Mouse (Mus musculus) heart, adult 2 months (tissue): ENCODE data around the gene Noct. TPM values are rescaled to one million over a fixed set of nuclear protein-coding genes. Genes with fewer than 3 reads are reported as not detected.

Experiments used
- DNase-seq, 2 experiments: peaks; one replicate each; pipeline ENCODE4 v3.0.0; 2021
- H3K27ac ChIP-seq: fragments of 200-600 bp; 2 replicates; pipeline ENCODE4 v1.8.1; 2022
- H3K27me3 ChIP-seq: fragments of 200-500 bp; 2 replicates; pipeline ENCODE4 v1.6.1; 2012; ENCODE audit warnings: mild to moderate bottlenecking, low read length, inconsistent platforms, mixed read lengths; ENCODE audit not compliant: control insufficient read depth, insufficient read depth
- H3K36me3 ChIP-seq: fragments of 200-500 bp; 2 replicates; pipeline ENCODE4 v1.6.1; 2012; ENCODE audit warnings: low read length, inconsistent platforms; ENCODE audit not compliant: control insufficient read depth, insufficient read depth
- H3K4me1 ChIP-seq: fragments of 200-500 bp; 2 replicates; pipeline ENCODE4 v1.6.1; 2011; ENCODE audit warnings: low read length; ENCODE audit not compliant: control insufficient read depth, insufficient read depth
- H3K4me3 ChIP-seq: fragments of 200-600 bp; 2 replicates; pipeline ENCODE4 v1.8.1; 2022
- H3K79me2 ChIP-seq: fragments of 200-500 bp; replicated peaks from 2 replicates; pipeline ENCODE4 v1.6.1; 2012; ENCODE audit warnings: mild to moderate bottlenecking, inconsistent platforms, low read length, moderate library complexity, mixed read lengths; ENCODE audit not compliant: control insufficient read depth, insufficient read depth
- H3K9ac ChIP-seq: fragments of 200-500 bp; 2 replicates; pipeline ENCODE4 v1.6.1; 2012; ENCODE audit warnings: low read depth, mild to moderate bottlenecking, control low read depth, inconsistent platforms, low read length, mixed read lengths
- CTCF ChIP-seq: fragments of 200-600 bp; IDR thresholded peaks from 2 replicates; pipeline ENCODE4 v1.8.1; 2022; ENCODE audit warnings: antibody characterized with exemption, mild to moderate bottlenecking, moderate library complexity
- EP300 ChIP-seq: fragments of 200-500 bp; IDR thresholded peaks from 2 replicates; pipeline ENCODE4 v1.6.1; 2011; ENCODE audit warnings: low read depth, low read length, control low read depth; ENCODE audit not compliant: insufficient read depth
- POLR2A ChIP-seq: fragments of 200-500 bp; IDR thresholded peaks from 2 replicates; pipeline ENCODE4 v1.6.1; 2011; ENCODE audit warnings: mild to moderate bottlenecking, low read depth, low read length, control low read depth; ENCODE audit not compliant: insufficient read depth
- WGBS: fragments of 180-500 bp; shearing (Covaris S2); methylation state at CpG from one replicate; pipeline ENCODE4 v1.1.7; 2018; 5-methylcytosine and 5-hydroxymethylcytosine counted together
- intact Hi-C: fragments of 180-260 bp; cut with DNase I; formaldehyde crosslinking; loops from one replicate; pipeline ENCODE4 v1.15.1; 2025
- microRNA-seq, 2 experiments: library from miRNA; unstranded; fragments of <30 nt; microRNA quantifications; one replicate each; pipeline ENCODE4 v1.2.0; 2021
- polyA plus RNA-seq: library from polyadenylated mRNA; depleted of rRNA; stranded (reverse); fragments of >200 nt; gene quantifications from 2 replicates; pipeline ENCODE4 v1.2.3, GENCODE M21; 2012; rRNA removed
- total RNA-seq, 2 experiments: library from RNA; stranded (reverse); gene quantifications; 2 replicates each; pipeline ENCODE4 v1.2.3; 2021

Noct gene
- total and polyA plus RNA-seq, 3 experiments: 23.2 to 45.1 (median 39.4) TPM

DNA sequence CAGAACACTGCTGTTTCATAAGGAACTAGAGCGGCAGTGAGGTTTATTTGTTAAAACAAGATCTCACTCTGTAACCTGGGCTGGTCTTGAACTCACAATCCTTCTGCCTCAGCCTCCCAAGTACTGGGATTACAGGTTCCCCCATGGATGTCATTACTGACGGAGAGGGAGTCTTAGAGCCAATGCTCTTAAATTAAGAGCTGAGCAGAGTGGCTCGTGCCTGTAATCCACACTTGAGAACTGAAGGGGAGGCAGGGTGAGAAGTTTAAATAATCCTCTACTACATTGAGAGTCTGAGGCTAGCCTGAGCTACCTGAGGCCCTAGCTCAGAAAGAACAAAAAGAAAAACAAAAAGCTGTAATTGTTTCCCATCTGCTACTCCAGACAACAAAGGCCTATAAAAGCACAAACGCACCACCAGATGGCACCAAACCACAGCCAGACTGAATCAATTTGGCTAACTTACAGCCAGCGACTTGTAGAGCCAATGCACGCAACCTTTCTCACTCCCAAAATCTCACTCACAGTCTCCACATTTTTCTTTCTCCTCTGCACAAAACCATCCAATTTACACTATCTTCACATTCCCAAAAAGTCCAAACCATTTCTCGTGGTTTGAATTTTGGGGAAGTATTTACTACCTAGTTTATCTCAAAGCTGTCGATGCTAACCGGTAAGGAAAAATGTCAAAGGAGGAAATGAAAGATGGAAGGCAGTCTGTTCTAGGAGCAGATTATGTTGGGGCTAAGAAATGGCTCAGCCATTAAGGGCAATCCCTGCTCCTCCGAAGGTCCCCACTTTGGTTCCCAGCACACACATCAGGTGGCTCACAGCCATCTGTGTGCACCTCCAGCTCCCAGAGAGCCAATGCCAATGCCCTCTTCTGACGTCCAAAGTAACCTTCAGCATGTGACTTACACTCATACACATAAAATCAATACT, 64.9 kb downstream of the Noct start:
- WGBS: 38% methylated on average over 11 of the region's 11 CpGs

DNA sequence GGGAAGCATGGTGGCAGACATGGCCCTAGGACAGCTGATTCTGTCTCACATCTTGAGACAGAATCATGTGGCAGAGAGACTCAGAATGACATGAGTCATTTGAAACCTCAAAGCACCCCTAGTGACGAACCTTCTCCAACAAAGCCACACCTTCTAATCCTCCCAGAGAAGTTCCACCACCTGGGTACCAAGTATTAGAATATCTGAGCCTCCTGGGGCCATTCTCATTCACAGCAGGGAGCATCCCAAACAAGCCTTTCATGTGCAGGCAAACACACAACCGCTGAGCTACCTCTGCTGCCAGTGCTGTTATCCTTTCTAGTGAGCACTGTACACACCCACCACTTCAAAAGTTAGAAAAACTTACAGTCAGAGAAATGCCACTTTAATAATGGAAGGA, 70.0 kb downstream of the Noct start:
- no peak for DNase-seq
- Histone ChIP-seq H3K27me3 (no peaks in the 10 kb centered on the region), H3K4me1 (peaks cover 3% of the 10 kb centered on the region), H3K79me2 (0 out of 2 replicates have a peak, but pooled peaks cover 2% of the 10 kb centered on the region), H3K4me3 (no peak overlapping the region), H3K9ac (no peak overlapping the region), H3K36me3 (peaks cover 3% of the 10 kb centered on the region; the same call in 1 of the 2 replicates), H3K27ac (no peak overlapping the region)
- TF ChIP-seq CTCF (no peak), EP300 (no peak), POLR2A (no peak)
- intact Hi-C loops: loop anchor here (5.0 kb wide), 1 partner anchor 33 kb away; no protein-coding TSS in a partner anchor
- 70% methylated on average over 2 of the region's 2 CpGs for WGBS

More for the DNA sequence above, 64.9 kb downstream of the Noct start:
- TF ChIP-seq EP300 (peak; percentile 80; the same call in 1 of the 2 replicates), CTCF (peak; percentile 92), POLR2A (no peak)
- no peaks in the 10 kb centered on the region for H3K27me3 ChIP-seq
- H3K4me1 ChIP-seq: peaks cover 3% of the 10 kb centered on the region
- no peak overlapping the region for H3K4me3 ChIP-seq
- H3K9ac ChIP-seq: no peak overlapping the region
- intact Hi-C loops: loop anchor here (1.0 to 2.0 kb wide), 2 partner anchors 64 to 76 kb away; no protein-coding TSS in a partner anchor
- H3K36me3 ChIP-seq: no peaks in the 10 kb centered on the region
- no peak overlapping the region; the same call in 1 of the 2 replicates for H3K27ac ChIP-seq
- H3K79me2 ChIP-seq: peaks cover 5% of the 10 kb centered on the region; the same call in 1 of the 2 replicates
- peak; percentile 79 to 85 for DNase-seq

DNA sequence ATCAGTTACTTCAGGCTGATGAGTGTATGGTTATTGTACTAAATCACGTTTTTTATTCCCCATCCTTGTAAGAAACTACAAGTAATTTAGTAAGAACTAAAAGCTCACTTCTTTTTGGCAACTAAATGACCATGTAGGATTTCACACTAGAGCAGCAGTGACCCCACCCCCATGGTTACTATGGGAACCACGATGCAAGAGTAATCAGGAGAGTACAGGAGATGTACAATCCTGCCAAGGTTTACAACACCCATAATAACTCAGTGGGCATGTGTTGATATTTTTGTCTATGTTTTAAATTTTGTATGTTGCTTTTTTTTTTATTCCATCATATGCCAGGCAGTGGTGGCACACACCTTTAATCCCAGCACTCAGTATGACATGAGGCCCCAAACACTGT, 71.0 kb downstream of the Noct start:
- H3K36me3 ChIP-seq: peaks cover 5% of the 10 kb centered on the region; the same call in 1 of the 2 replicates
- H3K27ac ChIP-seq: no peak overlapping the region
- WGBS: 48% methylated on average over 2 of the region's 2 CpGs
- H3K4me3 ChIP-seq: no peak overlapping the region
- intact Hi-C loops: no loop called here
- H3K27me3 ChIP-seq: no peaks in the 10 kb centered on the region
- TF ChIP-seq CTCF (no peak), EP300 (no peak), POLR2A (no peak)
- H3K9ac ChIP-seq: no peak overlapping the region
- H3K4me1 ChIP-seq: peaks cover 1% of the 10 kb centered on the region
- 0 out of 2 replicates have a peak, but pooled peaks cover 2% of the 10 kb centered on the region for H3K79me2 ChIP-seq
- DNase-seq: no peak

DNA sequence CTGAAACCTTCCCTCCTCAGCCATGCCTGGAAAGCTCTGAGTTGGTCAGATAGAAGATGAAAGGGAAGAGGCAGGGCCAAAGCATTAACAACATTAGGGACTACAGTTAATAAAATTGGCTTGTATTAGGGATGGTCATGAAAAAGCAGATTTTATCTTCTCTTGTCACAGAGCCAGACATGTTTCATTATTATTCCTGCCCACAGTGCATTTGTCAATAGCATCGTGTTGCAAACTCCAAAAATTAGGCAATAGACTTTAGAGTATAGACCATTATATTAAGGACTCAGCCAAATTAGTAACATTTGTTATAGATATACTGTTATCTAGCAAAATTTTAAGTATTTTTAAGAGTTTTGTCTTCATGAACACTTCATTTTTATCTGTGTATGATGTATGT, 72.5 kb downstream of the Noct start:
- DNase-seq: no peak
- Histone ChIP-seq H3K4me1 (peaks cover 4% of the 10 kb centered on the region), H3K4me3 (no peak overlapping the region), H3K27me3 (no peaks in the 10 kb centered on the region), H3K36me3 (peaks cover 6% of the 10 kb centered on the region), H3K79me2 (0 out of 2 replicates have a peak, but pooled peaks cover 3% of the 10 kb centered on the region), H3K27ac (no peak overlapping the region), H3K9ac (no peak overlapping the region)
- intact Hi-C loops: no loop called here
- WGBS: 37% methylated on average over 1 of the region's 1 CpGs
- TF ChIP-seq POLR2A: no peak

Small RNAs within 50 kb of the gene (microRNA-seq; reads per million reads assigned to microRNA genes)
- gene Gm24282: 0 reads per million in 2 experiments

Other genes starting within 250 kb of the Noct start
- 10 to 100 TPM; 55.7 to 56.9 TPM for gene Elf2, start 116.2 kb downstream of the Noct start, total RNA-seq
- gene Elf2, start 116.2 kb downstream of the Noct start, polyA plus RNA-seq: 25.6 and 38.1 TPM in 2 replicates
- gene Mgarp, start 172.3 kb downstream of the Noct start, total RNA-seq: under 1 TPM in 1 of 2 experiments, not detected in 1; 0.70 TPM
- 0.12 and 0.41 TPM in 2 replicates for gene Mgarp, start 172.3 kb downstream of the Noct start, polyA plus RNA-seq
- 1,000 to 10,000 TPM; 1,555 to 1,819 TPM for gene Ndufc1, start 184.5 kb downstream of the Noct start, total RNA-seq
- gene Ndufc1, start 184.5 kb downstream of the Noct start, polyA plus RNA-seq: 526 and 770 TPM in 2 replicates
- 10 to 100 TPM; 45.9 to 55.0 TPM for gene Naa15, start 190.7 kb downstream of the Noct start, total RNA-seq
- 4.9 and 10.8 TPM in 2 replicates for gene Naa15, start 190.7 kb downstream of the Noct start, polyA plus RNA-seq